Mouse (Mus musculus) ES-Bruce4 (cell line): ENCODE results near the gene Gm3233. TPM values are rescaled to one million over a fixed set of nuclear protein-coding genes. Genes with fewer than 3 reads are reported as not detected.
"Not testable (repeated sequence)": the region's sequence is repeated elsewhere in the genome, so short reads cannot be mapped to it uniquely, and the experiment has no call there.

Source experiments
- H3K27ac ChIP-seq: 2 replicates; pipeline ENCODE4 v1.5.1; 2012; ENCODE audit warnings: low read length, inconsistent platforms; ENCODE audit not compliant: insufficient read depth
- H3K27me3 ChIP-seq: 2 replicates; pipeline ENCODE4 v1.6.1; 2012; ENCODE audit warnings: mild to moderate bottlenecking, low read length, inconsistent platforms; ENCODE audit not compliant: control insufficient read depth, poor library complexity, insufficient read depth, severe bottlenecking
- H3K36me3 ChIP-seq: 2 replicates; pipeline ENCODE4 v1.6.1; 2012; ENCODE audit warnings: inconsistent platforms, mild to moderate bottlenecking, low read length, moderate library complexity; ENCODE audit not compliant: control insufficient read depth, poor library complexity, insufficient read depth, severe bottlenecking
- H3K4me1 ChIP-seq: one replicate; pipeline ENCODE4 v1.8.1; 2011; ENCODE audit warnings: low read length; ENCODE audit not compliant: control insufficient read depth, insufficient read depth
- H3K4me3 ChIP-seq: 2 replicates; pipeline ENCODE4 v1.5.1; 2011; ENCODE audit warnings: low read depth, mild to moderate bottlenecking, low read length
- H3K9ac ChIP-seq: 2 replicates; pipeline ENCODE4 v1.6.1; 2012; ENCODE audit warnings: low read depth, mild to moderate bottlenecking, inconsistent platforms; ENCODE audit not compliant: poor library complexity, severe bottlenecking
- H3K9me3 ChIP-seq: replicated peaks from 2 replicates; pipeline ENCODE4 v1.6.1; 2012; ENCODE audit warnings: mild to moderate bottlenecking, low read length, inconsistent platforms; ENCODE audit not compliant: control insufficient read depth, poor library complexity, insufficient read depth, severe bottlenecking
- CTCF ChIP-seq: IDR thresholded peaks from one replicate; pipeline ENCODE4 v1.8.1; 2011; ENCODE audit warnings: low read depth, low read length
- EP300 ChIP-seq: IDR thresholded peaks from 2 replicates; pipeline ENCODE4 v1.6.1; 2011; ENCODE audit warnings: low read depth, low read length; ENCODE audit not compliant: insufficient read depth
- POLR2A ChIP-seq: IDR thresholded peaks from one replicate; pipeline ENCODE4 v1.8.1; 2011; ENCODE audit warnings: low read length; ENCODE audit not compliant: insufficient read depth
- polyA plus RNA-seq: library from polyadenylated mRNA; stranded (reverse); fragments of >200 nt; gene quantifications from 2 replicates; pipeline ENCODE4 v1.2.4, GENCODE M21; 2011; ENCODE audit warnings: low read depth; ENCODE audit not compliant: missing spikeins, insufficient read depth, insufficient read length

The Gm3233 gene
- polyA plus RNA-seq, 1 experiment, result not detected

GRCm38 (mm10) chr10:77715507-77715906 is 44.0 kb downstream of the Gm3233 start, which contains the start of gene Gm10142:
Gene Gm10142, plus strand, starts transcription at chr10:77715807.
- no peak within 1 kb of the TSS for H3K27ac ChIP-seq
- H3K9ac ChIP-seq, result no peak within 1 kb of the TSS
- H3K4me3 ChIP-seq, result no peak within 1 kb of the TSS
- no peaks in the 10 kb centered on the region for H3K4me1 ChIP-seq
- TF ChIP-seq POLR2A (no peak), EP300 (no peak), CTCF (no peak)
- H3K36me3 ChIP-seq, result no peaks in the 10 kb centered on the region
- H3K27me3 ChIP-seq, result no peaks in the 10 kb centered on the region
- no peaks in the 10 kb centered on the region for H3K9me3 ChIP-seq

GRCm38 (mm10) chr10:77713734-77714133 is 45.7 kb downstream of the Gm3233 start:
- Histone ChIP-seq H3K27me3 (no peaks in the 10 kb centered on the region), H3K9me3 (no peaks in the 10 kb centered on the region), H3K27ac (no peak overlapping the region), H3K36me3 (no peaks in the 10 kb centered on the region), H3K9ac (no peak overlapping the region), H3K4me1 (no peaks in the 10 kb centered on the region), H3K4me3 (no peak overlapping the region)
- TF ChIP-seq EP300, result no peak
- no peak for TF ChIP-seq CTCF
- no peak for TF ChIP-seq POLR2A

GRCm38 (mm10) chr10:77711157-77711556 is 48.3 kb downstream of the Gm3233 start, which contains the start of gene Gm10024:
Gene Gm10024, plus strand, starts transcription at chr10:77711457.
- H3K9ac ChIP-seq, H3K27me3 ChIP-seq, H3K4me3 ChIP-seq: not testable (repeated sequence)

GRCm38 (mm10) chr10:77709831-77710230 is 49.7 kb downstream of the Gm3233 start:
- Histone ChIP-seq H3K27ac (no peak overlapping the region), H3K9me3 (no peaks in the 10 kb centered on the region), H3K4me3 (no peak overlapping the region), H3K36me3 (no peaks in the 10 kb centered on the region), H3K4me1 (no peaks in the 10 kb centered on the region), H3K27me3 (no peaks in the 10 kb centered on the region), H3K9ac (no peak overlapping the region)
- no peak for TF ChIP-seq POLR2A
- no peak for TF ChIP-seq EP300
- no peak for TF ChIP-seq CTCF

More at GRCm38 (mm10) chr10:77711157-77711556, 48.3 kb downstream of the Gm3233 start, which contains the start of gene Gm10024:
- not testable (repeated sequence) for H3K27ac ChIP-seq, H3K9me3 ChIP-seq, H3K36me3 ChIP-seq, H3K4me1 ChIP-seq

Other genes starting within 250 kb of the Gm3233 start
- 23.2 and 24.3 TPM in 2 replicates for gene Fam207a, start 243.9 kb downstream of the Gm3233 start, polyA plus RNA-seq
- 0.61 and 0.82 TPM in 2 replicates for gene Itgb2, start 229.4 kb downstream of the Gm3233 start, polyA plus RNA-seq
- 83.2 and 89.6 TPM in 2 replicates for gene Pttg1ip, start 178.0 kb downstream of the Gm3233 start, polyA plus RNA-seq
- gene Sumo3, start 153.6 kb downstream of the Gm3233 start, polyA plus RNA-seq, result 218 and 242 TPM in 2 replicates
- 50.7 and 57.6 TPM in 2 replicates for gene Gm49325, start 153.5 kb downstream of the Gm3233 start, polyA plus RNA-seq
- gene Ube2g2, start 137.4 kb downstream of the Gm3233 start, polyA plus RNA-seq, result 40.2 and 43.2 TPM in 2 replicates
- 0.91 and 1.2 TPM in 2 replicates for gene Tspear, start 73.1 kb downstream of the Gm3233 start, polyA plus RNA-seq
- gene Gm19402, start 68.9 kb downstream of the Gm3233 start, polyA plus RNA-seq, result not detected in 2 replicates
- not detected in 2 replicates for gene Gm9508, start 62.4 kb downstream of the Gm3233 start, polyA plus RNA-seq
- gene Gm10272, start 53.1 kb downstream of the Gm3233 start, polyA plus RNA-seq, result not detected in 2 replicates
- not detected in 2 replicates for gene Gm10024, start 48.2 kb downstream of the Gm3233 start, polyA plus RNA-seq
- not detected in 2 replicates for gene Gm10142, start 43.9 kb downstream of the Gm3233 start, polyA plus RNA-seq
- not detected in 2 replicates for gene Krtap12-1, start 39.1 kb downstream of the Gm3233 start, polyA plus RNA-seq
- gene Gm10100, start 33.2 kb downstream of the Gm3233 start, polyA plus RNA-seq, result not detected in 2 replicates
- not detected in 2 replicates for gene Gm18596, start 17.0 kb downstream of the Gm3233 start, polyA plus RNA-seq
- gene Gm9736, start 8.3 kb downstream of the Gm3233 start, polyA plus RNA-seq, result not detected in 2 replicates
- not detected in 2 replicates for gene Gm3238, start 11.6 kb upstream of the Gm3233 start, polyA plus RNA-seq
- gene Gm7138, start 17.3 kb upstream of the Gm3233 start, polyA plus RNA-seq, result not detected in 2 replicates
- gene Gm3250, start 22.9 kb upstream of the Gm3233 start, polyA plus RNA-seq, result not detected in 2 replicates
- gene Gm7137, start 28.5 kb upstream of the Gm3233 start, polyA plus RNA-seq, result not detected in 2 replicates
- not detected in 2 replicates for gene Gm9639, start 35.4 kb upstream of the Gm3233 start, polyA plus RNA-seq
- not detected in 2 replicates for gene Gm19668, start 39.5 kb upstream of the Gm3233 start, polyA plus RNA-seq
- not detected in 2 replicates for gene Gm9507, start 52.2 kb upstream of the Gm3233 start, polyA plus RNA-seq
- gene Gm2696, start 55.0 kb upstream of the Gm3233 start, polyA plus RNA-seq, result not detected in 2 replicates
- gene Krtap10-4, start 67.4 kb upstream of the Gm3233 start, polyA plus RNA-seq, result not detected in 2 replicates
- not detected in 2 replicates for gene Krtap10-10, start 76.3 kb upstream of the Gm3233 start, polyA plus RNA-seq
- not detected in 2 replicates for gene Gm36176, start 87.1 kb upstream of the Gm3233 start, polyA plus RNA-seq
- gene Gm10318, start 93.2 kb upstream of the Gm3233 start, polyA plus RNA-seq, result not detected in 2 replicates
- gene Gm3285, start 102.3 kb upstream of the Gm3233 start, polyA plus RNA-seq, result not detected in 2 replicates
- gene Lrrc3, start 142.9 kb upstream of the Gm3233 start, polyA plus RNA-seq, result 5.6 and 6.3 TPM in 2 replicates
- 0.07 TPM in 1 of 2 replicates, not detected in the other for gene Trpm2, start 210.9 kb upstream of the Gm3233 start, polyA plus RNA-seq
- 4.2 and 4.7 TPM in 2 replicates for gene 1810043G02Rik, start 218.8 kb upstream of the Gm3233 start, polyA plus RNA-seq